Mouse (Mus musculus) G1E (cell line): Measurements from ENCODE around the gene Trap1a. TPM values are rescaled to one million over a fixed set of nuclear protein-coding genes. Genes with fewer than 3 reads are reported as not detected.
"Not testable (repeated sequence)": the region's sequence is repeated elsewhere in the genome, so short reads cannot be mapped to it uniquely, and the experiment has no call there.

ENCODE experiments used
- ATAC-seq: 2 replicates; pipeline ENCODE4 v1.8.0; 2016; ENCODE audit warnings: mild to moderate bottlenecking; ENCODE audit not compliant: insufficient number of reproducible peaks, poor library complexity, low FRiP score, severe bottlenecking; ENCODE audit errors: extremely low read depth
- DNase-seq: peaks from one replicate; pipeline ENCODE4 v3.0.0; 2012; ENCODE audit warnings: low spot score
- H3K27me3 ChIP-seq: 2 replicates; pipeline ENCODE4 v1.6.1; 2012; ENCODE audit warnings: mild to moderate bottlenecking, low read length, inconsistent platforms; ENCODE audit not compliant: insufficient read depth
- H3K36me3 ChIP-seq: replicated peaks from 2 replicates; pipeline ENCODE3; 2012; ENCODE audit warnings: mild to moderate bottlenecking, inconsistent platforms
- H3K4me1 ChIP-seq: 2 replicates; pipeline ENCODE4 v1.6.1; 2012; ENCODE audit warnings: low read depth, low read length, inconsistent platforms, mixed read lengths; ENCODE audit not compliant: insufficient read depth
- H3K4me3 ChIP-seq: 2 replicates; pipeline ENCODE4 v1.5.1; 2012; ENCODE audit warnings: low read depth, mild to moderate bottlenecking, inconsistent platforms, low read length, moderate library complexity, mixed read lengths
- H3K9me3 ChIP-seq: replicated peaks from 2 replicates; pipeline ENCODE4 v1.6.1; 2012; ENCODE audit warnings: inconsistent platforms
- CTCF ChIP-seq: IDR thresholded peaks from 2 replicates; pipeline ENCODE4 v1.5.1; 2012; ENCODE audit warnings: low read depth, low read length, inconsistent platforms, mixed read lengths
- GATA1 ChIP-seq: IDR thresholded peaks from 2 replicates; pipeline ENCODE4 v1.6.1; 2012; ENCODE audit warnings: borderline replicate concordance, low read length, inconsistent platforms, mixed read lengths
- GATA2 ChIP-seq: IDR thresholded peaks from 2 replicates; pipeline ENCODE4 v1.6.1; 2012; ENCODE audit warnings: low read depth, low read length, inconsistent platforms, borderline replicate concordance
- POLR2AphosphoS5 ChIP-seq: IDR thresholded peaks from 2 replicates; pipeline ENCODE4 v1.6.1; 2012; ENCODE audit warnings: low read depth, low read length, inconsistent platforms; ENCODE audit not compliant: insufficient replicate concordance
- TAL1 ChIP-seq: conservative IDR thresholded peaks from 2 replicates; pipeline ENCODE4 v1.6.1; 2012; ENCODE audit warnings: low read depth, low read length, inconsistent platforms, mixed read lengths
- polyA plus RNA-seq: library from polyadenylated mRNA; stranded (reverse); fragments of >175 nt; gene quantifications from 2 replicates; pipeline ENCODE4 v1.2.3, GENCODE M21; 2012
- total RNA-seq, 2 experiments: library from RNA; stranded (forward) in 1 of 2; stranded (reverse) in 1 of 2; fragments of 200-1000 nt in 1 of 2; fragments of >200 nt in 1 of 2; fragmentation: Nextera tagmentation in 1 of 2; gene quantifications; 2 replicates each; pipeline ENCODE4 v1.2.3; 2014 to 2017

Trap1a gene
- total RNA-seq (2014; fragmentation: Nextera tagmentation) (not detected in 2 replicates), total RNA-seq (2017) (not detected in 2 replicates), polyA plus RNA-seq (not detected in 2 replicates)

GRCm38 (mm10) chrX:139333263-139333994, at the start of gene Trap1a:
Gene Trap1a, plus strand, starts transcription at chrX:139333683.
- Histone ChIP-seq H3K36me3 (no peaks in the 10 kb centered on the region), H3K4me3 (no peak within 1 kb of the TSS), H3K27me3 (no peaks in the 10 kb centered on the region), H3K9me3 (no peaks in the 10 kb centered on the region), H3K4me1 (no peaks in the 10 kb centered on the region)
- DNase-seq, result no peak
- no peak for ATAC-seq
- TF ChIP-seq CTCF, result no peak
- TF ChIP-seq GATA1, result no peak
- TF ChIP-seq POLR2AphosphoS5, result no peak
- no peak for TF ChIP-seq TAL1

GRCm38 (mm10) chrX:139293114-139293513, 40.4 kb upstream of the Trap1a start:
- Histone ChIP-seq H3K4me3 (no peak overlapping the region), H3K27me3 (no peaks in the 10 kb centered on the region), H3K4me1 (no peaks in the 10 kb centered on the region), H3K36me3 (no peaks in the 10 kb centered on the region), H3K9me3 (no peaks in the 10 kb centered on the region)
- DNase-seq (no peak), ATAC-seq (no peak)
- TF ChIP-seq GATA1, result no peak
- TF ChIP-seq GATA2, result no peak
- TF ChIP-seq TAL1, result no peak
- no peak for TF ChIP-seq CTCF
- no peak for TF ChIP-seq POLR2AphosphoS5

- ATAC-seq, result no peak
- no peak for DNase-seq
- no peaks in the 10 kb centered on the region for H3K36me3 ChIP-seq
- TF ChIP-seq POLR2AphosphoS5 (no peak), TAL1 (no peak), CTCF (no peak), GATA2 (no peak), GATA1 (no peak)
- H3K4me3 ChIP-seq, result no peak overlapping the region
- H3K27me3 ChIP-seq, result no peaks in the 10 kb centered on the region
- no peaks in the 10 kb centered on the region for H3K4me1 ChIP-seq
- H3K9me3 ChIP-seq, result no peaks in the 10 kb centered on the region
Observed at GRCm38 (mm10) chrX:139295325-139295724, 38.2 kb upstream of the Trap1a start.

- not testable (repeated sequence) for ATAC-seq, DNase-seq, H3K9me3 ChIP-seq, H3K4me1 ChIP-seq, H3K27me3 ChIP-seq, H3K36me3 ChIP-seq, H3K4me3 ChIP-seq
Observed at GRCm38 (mm10) chrX:139317356-139317755, 16.1 kb upstream of the Trap1a start.

- Histone ChIP-seq H3K9me3 (no peaks in the 10 kb centered on the region), H3K27me3 (no peaks in the 10 kb centered on the region), H3K4me3 (no peak overlapping the region), H3K36me3 (no peaks in the 10 kb centered on the region), H3K4me1 (no peaks in the 10 kb centered on the region)
- DNase-seq, result no peak
- no peak for ATAC-seq
- TF ChIP-seq POLR2AphosphoS5, result no peak
- no peak for TF ChIP-seq GATA2
Observed at GRCm38 (mm10) chrX:139332583-139332982, 900 bp upstream of the Trap1a start.

- no peak overlapping the region for H3K4me3 ChIP-seq
- no peaks in the 10 kb centered on the region for H3K36me3 ChIP-seq
- ATAC-seq (no peak), DNase-seq (no peak)
- H3K27me3 ChIP-seq, result no peaks in the 10 kb centered on the region
- no peaks in the 10 kb centered on the region for H3K4me1 ChIP-seq
- H3K9me3 ChIP-seq, result no peaks in the 10 kb centered on the region
- TF ChIP-seq TAL1 (no peak), GATA2 (no peak), POLR2AphosphoS5 (no peak), CTCF (no peak), GATA1 (no peak)
Observed at GRCm38 (mm10) chrX:139334504-139335418, 1.3 kb downstream of the Trap1a start.
